Mouse (Mus musculus): ENCODE measurements at regions not wholly inside any gene's neighbourhood (a gene's known extent, or its start where the extent isn't known, plus 50 kb on each side); places are given as distances from the start of the nearest gene placed in this dataset.
A peak's percentile ranks its signal among the peaks of the same experiment; 100 is the strongest.

DNA sequence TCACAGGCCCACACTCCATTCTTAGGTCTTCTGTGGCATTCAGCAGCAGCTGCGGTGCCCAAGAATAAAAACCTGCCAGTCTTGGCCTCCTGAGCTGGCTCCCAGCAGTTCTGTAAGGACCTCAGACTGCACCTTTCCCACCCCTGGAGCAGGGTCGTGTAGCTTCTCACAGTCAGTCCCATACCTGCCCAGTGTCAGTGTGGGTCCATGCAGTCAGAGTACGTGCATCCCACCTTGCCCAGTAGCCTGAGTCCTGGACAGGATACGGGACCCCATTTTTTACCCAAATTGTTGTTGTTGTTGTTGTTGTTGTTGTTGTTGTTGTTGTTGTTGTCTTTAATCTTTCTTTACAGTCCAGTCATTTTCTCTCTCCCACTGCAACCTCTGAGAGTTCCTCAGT is 6811.3 kb downstream of the 9330182O14Rik start:
- DNase-seq (ENCODE audit: low read depth) = no peak

DNA sequence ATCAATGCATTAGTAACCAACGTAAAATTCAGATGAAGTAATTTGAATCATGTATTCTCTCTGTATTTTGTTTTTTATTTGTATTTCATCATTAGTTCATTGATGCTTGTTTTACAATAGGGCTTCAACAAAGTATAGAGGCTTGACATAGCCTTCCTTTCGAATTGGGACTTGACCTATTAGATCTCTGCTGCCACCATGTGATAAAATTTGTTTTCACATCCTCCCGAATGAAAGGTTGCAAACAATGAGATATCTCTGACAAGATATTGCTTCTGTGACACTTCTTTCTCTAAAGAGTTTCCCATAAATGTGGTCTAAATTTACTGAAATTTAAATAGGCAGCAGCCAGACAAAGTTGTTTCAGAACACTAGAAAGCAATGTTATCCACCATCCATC is 6856.0 kb downstream of the 9330182O14Rik start:
- no peak for TF ChIP-seq CTCF (IDR thresholded peaks at IDR 0.05; ENCODE audit: borderline replicate concordance, extremely low read depth, insufficient read depth, insufficient read length)
- TF ChIP-seq POLR2A (IDR thresholded peaks at IDR 0.05; ENCODE audit: borderline replicate concordance, extremely low read depth, insufficient read depth, insufficient read length, poor library complexity, severe bottlenecking) = no peak
- DNase-seq (ENCODE audit: low read depth) = peak; percentile 55

More for the DNA sequence above, 6811.3 kb downstream of the 9330182O14Rik start:
- TF ChIP-seq CTCF (IDR thresholded peaks at IDR 0.05; ENCODE audit: borderline replicate concordance, extremely low read depth, insufficient read depth, insufficient read length) = no peak
- no peak for TF ChIP-seq POLR2A (IDR thresholded peaks at IDR 0.05; ENCODE audit: borderline replicate concordance, extremely low read depth, insufficient read depth, insufficient read length, poor library complexity, severe bottlenecking)

DNA sequence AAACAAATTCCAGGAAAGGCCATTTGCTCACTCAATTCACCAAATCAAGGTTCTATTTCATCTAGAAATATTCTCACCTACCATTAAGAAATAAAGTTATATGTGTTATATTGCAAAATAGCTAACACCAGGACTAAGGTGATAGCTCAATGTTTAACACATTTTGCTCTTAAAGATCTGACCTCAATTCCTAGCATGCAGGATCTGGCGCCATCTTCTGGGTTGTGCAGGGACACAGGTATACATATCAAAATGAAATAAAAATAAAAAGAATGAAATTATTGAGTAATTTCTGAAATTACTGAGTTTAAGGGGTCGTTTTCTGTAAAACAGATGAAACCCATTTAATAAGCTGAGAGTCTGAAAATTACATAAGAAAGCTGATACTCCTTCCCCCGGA is 6862.9 kb downstream of the 9330182O14Rik start:
- DNase-seq (ENCODE audit: low read depth) = peak; percentile 4
- peak; percentile 35; the same call in 1 of the 2 replicates for TF ChIP-seq CTCF (IDR thresholded peaks at IDR 0.05; ENCODE audit: borderline replicate concordance, extremely low read depth, insufficient read depth, insufficient read length)
- TF ChIP-seq POLR2A (IDR thresholded peaks at IDR 0.05; ENCODE audit: borderline replicate concordance, extremely low read depth, insufficient read depth, insufficient read length, poor library complexity, severe bottlenecking) = no peak
